Mouse (Mus musculus): Measurements from ENCODE around the gene Ralgapb. TPM values are rescaled to one million over a fixed set of nuclear protein-coding genes. Genes with fewer than 3 reads are reported as not detected.

The Ralgapb gene
- polyA plus RNA-seq, 1 experiment from 2014 or later = 7.5 TPM

- 83% methylated on average over 1 of the region's 1 CpGs for WGBS
- Histone ChIP-seq H3K9ac (ENCODE audit: low read depth, low read length) (no peak overlapping the region), H3K27ac (ENCODE audit: low read length) (no peak overlapping the region), H3K9me3 (ENCODE audit: control insufficient read depth, low read length) (no peaks in the 10 kb centered on the region), H3K4me3 (ENCODE audit: low read length) (no peak overlapping the region), H3K36me3 (ENCODE audit: control insufficient read depth, insufficient read depth, low read length) (peaks cover 4% of the 10 kb centered on the region; the same call in 1 of the 2 replicates), H3K27me3 (replicated peaks; ENCODE audit: control insufficient read depth, insufficient read depth, low read length) (no peaks in the 10 kb centered on the region), H3K4me2 (ENCODE audit: low read depth, low read length) (no peak overlapping the region), H3K4me1 (ENCODE audit: control insufficient read depth, insufficient read depth, low read length) (no peaks in the 10 kb centered on the region)
- no peak for ATAC-seq
Observed at GRCm38 (mm10) chr2:158445814-158446213, 36.2 kb downstream of the Ralgapb start.

GRCm38 (mm10) chr2:158449845-158450244 is 40.2 kb downstream of the Ralgapb start:
- no peak overlapping the region for H3K9ac ChIP-seq (ENCODE audit: low read depth, low read length)
- H3K27ac ChIP-seq (ENCODE audit: low read length) = no peak overlapping the region
- ATAC-seq = no peak
- H3K4me3 ChIP-seq (ENCODE audit: low read length) = no peak overlapping the region
- H3K4me2 ChIP-seq (ENCODE audit: low read depth, low read length) = no peak overlapping the region
- WGBS = 96% methylated on average over 7 of the region's 7 CpGs
- H3K36me3 ChIP-seq (ENCODE audit: control insufficient read depth, insufficient read depth, low read length) = peaks cover 7% of the 10 kb centered on the region; the same call in 1 of the 2 replicates
- H3K4me1 ChIP-seq (ENCODE audit: control insufficient read depth, insufficient read depth, low read length) = no peaks in the 10 kb centered on the region
- no peaks in the 10 kb centered on the region for H3K27me3 ChIP-seq (replicated peaks; ENCODE audit: control insufficient read depth, insufficient read depth, low read length)
- H3K9me3 ChIP-seq (ENCODE audit: control insufficient read depth, low read length) = no peaks in the 10 kb centered on the region

GRCm38 (mm10) chr2:158456451-158456850 is 46.8 kb downstream of the Ralgapb start:
- no peak overlapping the region for H3K4me2 ChIP-seq (ENCODE audit: low read depth, low read length)
- WGBS = 91% methylated on average over 4 of the region's 4 CpGs
- no peak overlapping the region for H3K4me3 ChIP-seq (ENCODE audit: low read length)
- no peaks in the 10 kb centered on the region for H3K27me3 ChIP-seq (replicated peaks; ENCODE audit: control insufficient read depth, insufficient read depth, low read length)
- H3K9ac ChIP-seq (ENCODE audit: low read depth, low read length) = no peak overlapping the region
- ATAC-seq = no peak
- H3K36me3 ChIP-seq (ENCODE audit: control insufficient read depth, insufficient read depth, low read length) = 0 out of 2 replicates have a peak, but pooled peaks cover 4% of the 10 kb centered on the region
- H3K4me1 ChIP-seq (ENCODE audit: control insufficient read depth, insufficient read depth, low read length) = no peaks in the 10 kb centered on the region
- H3K27ac ChIP-seq (ENCODE audit: low read length) = no peak overlapping the region
- no peaks in the 10 kb centered on the region for H3K9me3 ChIP-seq (ENCODE audit: control insufficient read depth, low read length)

- Histone ChIP-seq H3K9me3 (ENCODE audit: control insufficient read depth, low read length) (no peaks in the 10 kb centered on the region), H3K9ac (ENCODE audit: low read depth, low read length) (no peak overlapping the region), H3K4me1 (ENCODE audit: control insufficient read depth, insufficient read depth, low read length) (no peaks in the 10 kb centered on the region), H3K27ac (ENCODE audit: low read length) (no peak overlapping the region), H3K27me3 (replicated peaks; ENCODE audit: control insufficient read depth, insufficient read depth, low read length) (no peaks in the 10 kb centered on the region), H3K36me3 (ENCODE audit: control insufficient read depth, insufficient read depth, low read length) (0 out of 2 replicates have a peak, but pooled peaks cover 4% of the 10 kb centered on the region), H3K4me2 (ENCODE audit: low read depth, low read length) (no peak overlapping the region), H3K4me3 (ENCODE audit: low read length) (no peak overlapping the region)
- WGBS = 60% methylated on average over 1 of the region's 1 CpGs
- peak; percentile 72 for ATAC-seq
Observed at GRCm38 (mm10) chr2:158457610-158458009, 48.0 kb downstream of the Ralgapb start.

- Histone ChIP-seq H3K9ac (ENCODE audit: low read depth, low read length) (no peak overlapping the region), H3K27ac (ENCODE audit: low read length) (no peak overlapping the region), H3K4me2 (ENCODE audit: low read depth, low read length) (no peak overlapping the region), H3K4me1 (ENCODE audit: control insufficient read depth, insufficient read depth, low read length) (no peaks in the 10 kb centered on the region), H3K27me3 (replicated peaks; ENCODE audit: control insufficient read depth, insufficient read depth, low read length) (no peaks in the 10 kb centered on the region), H3K36me3 (ENCODE audit: control insufficient read depth, insufficient read depth, low read length) (0 out of 2 replicates have a peak, but pooled peaks cover 10% of the 10 kb centered on the region), H3K4me3 (ENCODE audit: low read length) (no peak overlapping the region), H3K9me3 (ENCODE audit: control insufficient read depth, low read length) (no peaks in the 10 kb centered on the region)
- ATAC-seq = no peak
- WGBS = 65% methylated on average over 1 of the region's 1 CpGs
Observed at GRCm38 (mm10) chr2:158462450-158462849, 52.8 kb downstream of the Ralgapb start.

- H3K4me3 ChIP-seq (ENCODE audit: low read length) = no peak overlapping the region
- 94% methylated on average over 1 of the region's 1 CpGs for WGBS
- H3K36me3 ChIP-seq (ENCODE audit: control insufficient read depth, insufficient read depth, low read length) = no peaks in the 10 kb centered on the region; the same call in 1 of the 2 replicates
- H3K27me3 ChIP-seq (replicated peaks; ENCODE audit: control insufficient read depth, insufficient read depth, low read length) = no peaks in the 10 kb centered on the region
- H3K27ac ChIP-seq (ENCODE audit: low read length) = no peak overlapping the region
- H3K4me1 ChIP-seq (ENCODE audit: control insufficient read depth, insufficient read depth, low read length) = no peaks in the 10 kb centered on the region
- H3K4me2 ChIP-seq (ENCODE audit: low read depth, low read length) = no peak overlapping the region
- no peak overlapping the region for H3K9ac ChIP-seq (ENCODE audit: low read depth, low read length)
- no peak for ATAC-seq
- no peaks in the 10 kb centered on the region for H3K9me3 ChIP-seq (ENCODE audit: control insufficient read depth, low read length)
Observed at GRCm38 (mm10) chr2:158474159-158474558, 64.5 kb downstream of the Ralgapb start.

GRCm38 (mm10) chr2:158477640-158478039 is 68.0 kb downstream of the Ralgapb start:
- no peak overlapping the region for H3K4me2 ChIP-seq (ENCODE audit: low read depth, low read length)
- H3K4me3 ChIP-seq (ENCODE audit: low read length) = no peak overlapping the region
- H3K9ac ChIP-seq (ENCODE audit: low read depth, low read length) = no peak overlapping the region
- 77% methylated on average over 3 of the region's 3 CpGs for WGBS
- no peaks in the 10 kb centered on the region for H3K9me3 ChIP-seq (ENCODE audit: control insufficient read depth, low read length)
- no peaks in the 10 kb centered on the region for H3K4me1 ChIP-seq (ENCODE audit: control insufficient read depth, insufficient read depth, low read length)
- H3K27me3 ChIP-seq (replicated peaks; ENCODE audit: control insufficient read depth, insufficient read depth, low read length) = no peaks in the 10 kb centered on the region
- ATAC-seq = no peak
- peaks cover 9% of the 10 kb centered on the region for H3K36me3 ChIP-seq (ENCODE audit: control insufficient read depth, insufficient read depth, low read length)
- no peak overlapping the region for H3K27ac ChIP-seq (ENCODE audit: low read length)

GRCm38 (mm10) chr2:158498457-158498856 is 88.8 kb downstream of the Ralgapb start:
- H3K36me3 ChIP-seq (ENCODE audit: control insufficient read depth, insufficient read depth, low read length) = 0 out of 2 replicates have a peak, but pooled peaks cover 4% of the 10 kb centered on the region
- 79% methylated on average over 5 of the region's 5 CpGs for WGBS
- H3K27me3 ChIP-seq (replicated peaks; ENCODE audit: control insufficient read depth, insufficient read depth, low read length) = no peaks in the 10 kb centered on the region
- H3K4me3 ChIP-seq (ENCODE audit: low read length) = no peak overlapping the region
- no peak for ATAC-seq
- H3K9ac ChIP-seq (ENCODE audit: low read depth, low read length) = no peak overlapping the region
- no peaks in the 10 kb centered on the region for H3K9me3 ChIP-seq (ENCODE audit: control insufficient read depth, low read length)
- no peaks in the 10 kb centered on the region for H3K4me1 ChIP-seq (ENCODE audit: control insufficient read depth, insufficient read depth, low read length)
- no peak overlapping the region for H3K4me2 ChIP-seq (ENCODE audit: low read depth, low read length)
- H3K27ac ChIP-seq (ENCODE audit: low read length) = no peak overlapping the region

GRCm38 (mm10) chr2:158501836-158502812 is 92.5 kb downstream of the Ralgapb start, which contains the start of gene Adig:
Gene Adig (plus strand): TSS chr2:158502612.
- H3K27ac ChIP-seq (ENCODE audit: low read length) = no peak within 1 kb of the TSS
- 61% methylated on average over 11 of the region's 11 CpGs for WGBS
- H3K4me1 ChIP-seq (ENCODE audit: control insufficient read depth, insufficient read depth, low read length) = no peaks in the 10 kb centered on the region
- H3K4me2 ChIP-seq (ENCODE audit: low read depth, low read length) = no peak within 1 kb of the TSS
- no peak within 1 kb of the TSS for H3K4me3 ChIP-seq (ENCODE audit: low read length)
- peak; percentile 50; the same call in 1 of the 2 replicates for ATAC-seq
- no peaks in the 10 kb centered on the region for H3K9me3 ChIP-seq (ENCODE audit: control insufficient read depth, low read length)
- 0 out of 2 replicates have a peak, but pooled peaks cover 4% of the 10 kb centered on the region for H3K36me3 ChIP-seq (ENCODE audit: control insufficient read depth, insufficient read depth, low read length)
- no peaks in the 10 kb centered on the region for H3K27me3 ChIP-seq (replicated peaks; ENCODE audit: control insufficient read depth, insufficient read depth, low read length)
- H3K9ac ChIP-seq (ENCODE audit: low read depth, low read length) = no peak within 1 kb of the TSS
